Mouse (Mus musculus): ENCODE data around the gene Wdfy1.

Gene Wdfy1

GRCm38 (mm10) chr1:79654948-79655347 lies 121.0 kb downstream of the Wdfy1 start:
- DNase-seq (ENCODE audit: low spot score), result no peak
